Mouse (Mus musculus) heart, adult 9 months (tissue): ENCODE measurements around the gene Ran.
"Not testable (repeated sequence)": the region's sequence is repeated elsewhere in the genome, so short reads cannot be mapped to it uniquely, and the experiment has no call there.

Experiments used
- DNase-seq, 2 experiments: peaks; one replicate each; pipeline ENCODE4 v3.0.0; 2022; ENCODE audit warnings: low spot score in 2 of 2

Ran gene

GRCm38 (mm10) chr5:129019497-129020299 lies at the start of gene Ran:
Gene Ran, plus strand, starts transcription at chr5:129020069.
- peak; percentile 94 to 95 for DNase-seq

GRCm38 (mm10) chr5:128970878-128971277 lies 49.0 kb upstream of the Ran start:
- DNase-seq, result no peak

- DNase-seq, result peak in 1 of 2 experiments; percentile 35
These were observed 48.6 kb upstream of the Ran start for GRCm38 (mm10) chr5:128971298-128971697.

DNA sequence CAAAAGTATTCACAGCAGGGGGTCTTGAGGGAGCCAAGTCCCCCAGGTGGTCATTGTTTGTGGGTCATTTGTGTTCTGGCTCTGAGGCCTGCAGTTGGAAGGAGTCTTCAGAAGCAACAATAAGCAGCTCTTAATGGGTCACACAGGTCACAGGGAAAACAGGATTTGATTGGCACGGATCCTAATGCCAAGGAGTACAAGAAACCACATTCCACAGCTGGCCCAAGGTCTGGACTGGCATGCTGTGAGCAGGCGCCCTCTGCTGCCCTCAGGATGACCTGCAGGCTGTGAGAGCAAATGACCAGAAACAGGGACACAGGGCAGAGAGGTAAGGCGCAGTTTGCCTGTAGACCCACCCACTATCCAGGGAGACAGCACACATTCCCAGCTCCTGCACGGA lies 43.6 kb upstream of the Ran start:
- DNase-seq, result no peak

- DNase-seq, result not testable (repeated sequence)
These were observed 42.4 kb upstream of the Ran start for GRCm38 (mm10) chr5:128977466-128977865.

DNA sequence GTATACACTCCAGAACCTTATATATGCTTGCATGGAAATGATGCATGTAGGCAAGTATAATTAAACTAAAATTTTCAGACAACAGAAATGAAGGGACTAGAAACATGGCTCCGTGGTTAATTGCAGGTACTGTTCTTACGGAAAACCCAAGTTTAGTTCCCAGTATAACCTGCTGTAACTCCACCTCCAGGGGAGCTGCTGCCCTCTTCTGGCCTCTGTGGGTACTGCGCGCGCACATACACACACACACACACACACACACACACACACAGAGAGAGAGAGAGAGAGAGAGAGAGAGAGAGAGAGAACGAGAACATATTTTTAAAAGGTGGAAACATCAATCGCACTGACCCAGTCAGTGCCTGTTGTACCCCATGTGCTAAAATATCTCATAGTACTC lies 40.9 kb upstream of the Ran start:
- DNase-seq, result no peak

- no peak for DNase-seq
These were observed 39.0 kb upstream of the Ran start for GRCm38 (mm10) chr5:128980857-128981256.

- peak; percentile 25 to 31 for DNase-seq
These were observed 38.3 kb upstream of the Ran start for GRCm38 (mm10) chr5:128981607-128982006.

DNA sequence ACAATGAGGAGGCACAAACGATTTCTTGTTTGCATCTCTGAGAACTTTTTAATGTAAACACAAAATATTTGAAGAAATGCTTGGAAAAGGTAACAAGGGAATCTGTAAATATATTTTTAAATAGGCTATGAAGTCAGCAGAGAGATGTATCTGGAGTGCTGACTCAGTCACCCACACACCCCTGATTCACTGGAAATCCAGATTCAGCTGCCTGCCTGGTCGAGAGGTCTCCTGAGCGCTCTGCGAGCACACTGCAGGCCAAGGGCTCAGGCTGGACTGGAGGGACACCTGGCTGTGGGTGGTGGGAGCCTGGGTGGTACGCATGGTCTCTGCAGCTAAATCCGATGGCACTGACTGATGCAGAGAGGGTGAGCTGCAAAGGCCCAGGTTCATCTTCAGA lies 35.3 kb upstream of the Ran start:
- no peak for DNase-seq

DNA sequence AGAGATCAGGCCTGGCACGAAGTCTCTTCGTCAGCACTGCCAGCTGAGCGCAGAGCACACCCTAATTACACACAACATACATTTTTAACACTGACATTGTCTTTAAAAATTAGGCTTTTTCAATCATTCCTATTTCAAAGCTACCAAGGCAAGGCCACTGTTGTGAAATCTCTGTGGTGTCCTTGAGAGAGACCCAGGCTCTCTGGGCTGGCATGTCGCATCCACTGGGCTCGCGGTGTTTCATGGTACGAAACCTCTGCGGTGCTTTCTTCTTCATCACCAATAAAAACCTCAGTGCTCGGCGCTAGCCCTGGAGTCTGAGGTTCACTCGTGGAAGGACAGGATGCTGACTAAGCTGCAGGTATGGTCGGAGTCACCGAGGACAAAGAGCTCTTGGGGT lies 33.9 kb upstream of the Ran start:
- no peak for DNase-seq

DNA sequence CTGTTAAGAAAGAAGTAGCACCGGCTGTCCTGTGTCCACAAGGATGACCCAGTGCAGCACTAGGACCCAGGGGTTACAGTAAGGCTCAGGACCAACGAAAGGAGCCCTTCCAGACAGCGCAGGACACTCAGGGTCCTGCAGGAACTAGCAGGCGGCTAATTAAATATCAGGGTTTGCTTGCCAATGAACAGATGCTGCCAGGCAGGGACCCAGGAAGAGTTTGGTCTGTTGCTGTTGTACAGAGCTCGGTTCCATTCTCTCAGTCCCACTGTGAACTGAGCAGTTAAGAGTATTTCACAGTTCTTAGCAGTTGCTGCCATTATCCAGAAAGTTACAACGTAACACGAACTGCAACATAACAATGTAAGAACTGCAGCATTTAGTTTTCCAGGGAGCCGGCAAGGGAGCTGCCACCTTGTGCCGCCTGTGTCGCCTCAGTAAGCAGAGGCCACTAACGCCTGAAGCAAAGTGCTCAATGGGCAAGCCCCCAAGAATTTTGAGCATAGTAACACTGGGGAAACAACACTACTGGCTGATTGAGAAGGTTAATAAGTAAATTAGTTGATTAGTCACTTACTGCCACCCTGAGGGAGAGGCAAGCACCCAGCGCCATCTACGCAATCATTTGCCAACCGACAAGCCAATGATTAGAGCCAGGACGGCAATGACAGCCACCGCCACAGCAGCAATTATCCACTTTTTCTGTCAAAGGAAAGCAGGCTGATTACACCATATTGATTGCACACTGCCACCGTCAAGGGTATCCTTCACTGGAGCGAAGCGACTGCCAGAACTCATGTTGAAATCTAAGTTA lies 32.5 kb upstream of the Ran start:
- DNase-seq, result no peak

- DNase-seq, result peak; percentile 24 to 37
These were observed 19.0 kb upstream of the Ran start for GRCm38 (mm10) chr5:129000706-129001468.

- peak; percentile 48 to 72 for DNase-seq
These were observed 17.3 kb upstream of the Ran start for GRCm38 (mm10) chr5:129002571-129003011.

DNA sequence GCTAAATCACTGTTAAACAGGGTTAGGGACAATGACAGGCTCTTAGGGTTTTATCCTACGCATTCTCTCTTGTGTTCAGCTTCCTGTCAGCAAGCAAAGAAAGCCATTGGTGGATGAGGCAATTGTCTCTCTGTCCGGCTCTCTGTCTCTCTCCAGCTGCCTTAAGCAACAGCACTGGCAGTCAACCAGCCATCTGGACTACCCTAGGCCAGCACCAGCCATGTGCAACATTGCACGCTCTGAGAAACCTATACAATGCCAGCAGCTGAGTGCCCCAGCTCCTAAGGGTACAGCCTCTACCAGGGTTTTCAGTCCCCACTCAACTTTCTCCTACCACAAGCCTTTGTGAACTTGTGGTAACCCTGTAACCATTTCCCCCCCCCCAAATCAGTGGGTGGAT lies 14.5 kb upstream of the Ran start:
- DNase-seq, result peak; percentile 41 to 48

- peak in 1 of 2 experiments; percentile 27 for DNase-seq
These were observed 13.7 kb upstream of the Ran start for GRCm38 (mm10) chr5:129006031-129006788.

- peak in 1 of 2 experiments; percentile 8 for DNase-seq
These were observed 12.5 kb upstream of the Ran start for GRCm38 (mm10) chr5:129007105-129007957.

- DNase-seq, result no peak
These were observed 11.9 kb upstream of the Ran start for GRCm38 (mm10) chr5:129008008-129008407.

- peak; percentile 92 to 93 for DNase-seq
These were observed 11.4 kb upstream of the Ran start, which contains the start of gene Stx2 for GRCm38 (mm10) chr5:129008412-129008826. Gene Stx2, minus strand, starts transcription at chr5:129008574.

DNA sequence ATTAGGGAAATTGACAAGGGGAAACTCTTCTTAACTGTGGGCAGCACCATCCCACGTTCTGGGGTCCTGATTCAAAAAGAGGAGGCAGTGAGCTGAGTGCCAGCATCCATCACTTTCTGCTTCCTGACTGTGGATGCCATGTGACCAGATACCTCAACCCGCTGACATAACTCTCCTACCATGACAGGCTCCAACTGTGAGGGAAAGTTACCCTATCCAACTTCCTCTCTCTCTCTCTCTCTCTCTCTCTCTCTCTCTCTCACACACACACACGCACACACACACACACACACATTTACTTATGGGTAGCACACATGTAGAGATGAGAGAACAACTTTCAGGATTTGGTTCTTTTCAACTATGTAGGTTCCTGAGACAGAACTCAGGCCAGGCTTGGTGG lies 10.3 kb upstream of the Ran start:
- DNase-seq, result no peak

DNA sequence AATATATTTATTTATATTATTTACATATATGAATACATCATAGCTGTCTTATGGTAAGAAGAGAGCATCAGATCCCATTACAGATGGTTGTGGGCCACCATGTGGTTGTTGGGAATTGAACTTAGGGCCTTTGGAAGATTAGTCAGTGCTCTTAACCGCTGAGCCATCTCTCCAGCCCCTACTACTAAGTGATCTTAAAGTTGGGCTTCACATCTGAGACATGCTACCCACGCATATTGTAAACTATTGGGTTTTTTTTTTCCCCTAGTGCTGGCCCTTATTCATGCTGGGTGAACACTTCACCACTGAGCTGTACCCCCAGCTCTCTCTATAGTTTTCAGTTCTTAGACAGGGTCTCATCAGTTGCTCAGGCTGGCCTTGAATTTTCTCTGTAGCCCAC lies 8.9 kb upstream of the Ran start:
- no peak for DNase-seq
